Comparison of ENCODE assay signal across 7 mouse cellular contexts in genomic region chr7:112953777-112954291, GRCm38 (mm10). TPM values are rescaled to one million over a fixed set of nuclear protein-coding genes. Genes with fewer than 3 reads are reported as not detected.
DNase-seq lines count a peak whose midpoint lies in the region; ATAC-seq lines count a peak whose summit lies in the region.

TSS of gene Rassf10 (plus strand) at chr7:112953962.

- no peaks in the 10 kb centered on the region for H3K9me3 ChIP-seq in hindbrain, embryonic 11.5 days (ENCODE audit: control insufficient read depth, low read length)

- intact Hi-C loops in left cerebral cortex, postnatal 4 days (cut with DNase I) = no loop called here

- peak within 1 kb of the TSS; percentile 40 for H3K4me3 ChIP-seq in hindbrain, embryonic 11.5 days (ENCODE audit: low read depth, low read length)

- peak; percentile 60; the same call in 1 of the 2 replicates for ATAC-seq in hindbrain, embryonic 11.5 days (ENCODE audit: low FRiP score)
- ATAC-seq in megakaryocyte-erythroid progenitor cell, adult 5-6 weeks (replicated peaks; ENCODE audit: low FRiP score, low TSS enrichment, poor library complexity, severe bottlenecking) = peak; percentile 73

- H3K27ac ChIP-seq in hindbrain, embryonic 11.5 days (ENCODE audit: low read depth, low read length) = no peak within 1 kb of the TSS

- H3K27me3 ChIP-seq in hindbrain, embryonic 11.5 days (ENCODE audit: control insufficient read depth, insufficient read depth, low read length) = peaks cover 37% of the 10 kb centered on the region

- peaks cover 16% of the 10 kb centered on the region for H3K4me1 ChIP-seq in hindbrain, embryonic 11.5 days (replicated peaks; ENCODE audit: control insufficient read depth, insufficient read depth, low read length)

- 0% methylated on average over 40 of the region's 41 CpGs for WGBS in hindbrain, embryonic 11.5 days

- H3K9ac ChIP-seq in hindbrain, embryonic 11.5 days (ENCODE audit: low read depth, low read length) = peak within 1 kb of the TSS; percentile 31; the same call in 1 of the 2 replicates

- H3K36me3 ChIP-seq in hindbrain, embryonic 11.5 days (ENCODE audit: control insufficient read depth, insufficient read depth, low read length) = no peaks in the 10 kb centered on the region

- peak within 1 kb of the TSS; percentile 75 for H3K4me2 ChIP-seq in hindbrain, embryonic 11.5 days (replicated peaks; ENCODE audit: low read depth, low read length)

- peak; percentile 96 for DNase-seq in adrenal gland, adult 2 months
- peak; percentile 25 for DNase-seq in cerebellum, adult 9-11 months
- peak; percentile 71 for DNase-seq in gastrocnemius, adult 18-20 months (ENCODE audit: low spot score)
- DNase-seq in hindbrain, embryonic 11.5 days (ENCODE audit: low spot score) = no peak
- DNase-seq in left cerebral cortex, postnatal 4 days = peak; percentile 36
- DNase-seq in skeletal muscle tissue, adult 2 months (ENCODE audit: low read depth, low spot score) = peak; percentile 35

RNA-seq across cellular contexts. Expression of gene Rassf10, which starts in this region (rescaled TPM):
- 1 to 10 TPM; 1.8 to 2.4 TPM for total RNA-seq in adrenal gland, adult 2 months (2021)
- 1.9 and 2.9 TPM in 2 replicates for polyA plus RNA-seq in adrenal gland, adult 2 months (2012; rRNA removed)
- under 1 TPM; 0.31 to 0.32 TPM for total RNA-seq in gastrocnemius, adult 18-20 months (2021)
- polyA plus RNA-seq in hindbrain, embryonic 11.5 days (2014; fragmentation: Nextera tagmentation; extraction: Ambion mirVana) = 0.71 and 0.96 TPM in 2 replicates
- total RNA-seq in left cerebral cortex, postnatal 4 days (2021) = 1 to 10 TPM; 2.5 to 2.9 TPM
- not detected in 2 replicates for total RNA-seq in megakaryocyte-erythroid progenitor cell, adult 5-6 weeks (2014; fragmentation: Nextera tagmentation)
- total RNA-seq in megakaryocyte-erythroid progenitor cell, adult 5-6 weeks (2017) = not detected in 2 replicates

Comparison
In these comparisons a context has a peak if more than half of its experiments do, and no peak if none do; other contexts are left out.
1. Peak in DNase-seq in gastrocnemius, adult 18-20 months; RNA of the gene not detected or under 1 TPM.
2. Peak in ATAC-seq, H3K4me3 ChIP-seq, H3K9ac ChIP-seq and H3K4me2 ChIP-seq in hindbrain, embryonic 11.5 days; RNA of the gene not detected or under 1 TPM.
3. Peak in ATAC-seq in megakaryocyte-erythroid progenitor cell, adult 5-6 weeks; RNA of the gene not detected or under 1 TPM.